Mouse (Mus musculus) MEL (cell line): ENCODE results near the gene Med27.

ENCODE experiments used
- CTCF ChIP-seq, 3 experiments: IDR thresholded peaks in 2 of 3; conservative IDR thresholded peaks in 1 of 3; 2 replicates each; pipeline ENCODE4 v1.5.1; 2011 to 2012; ENCODE audit warnings: low read length in 3 of 3, low read depth in 2 of 3, mild to moderate bottlenecking in 2 of 3, improper control_type of control experiment in 1 of 3, inconsistent platforms in 1 of 3, mixed read lengths in 1 of 3, moderate library complexity in 1 of 3; ENCODE audit not compliant: control insufficient read depth in 1 of 3, insufficient read depth in 1 of 3, poor library complexity in 1 of 3, severe bottlenecking in 1 of 3
- MAX ChIP-seq: IDR thresholded peaks from 2 replicates; pipeline ENCODE4 v1.6.1; 2011; ENCODE audit warnings: low read length, improper control_type of control experiment
- MAZ ChIP-seq: IDR thresholded peaks from 2 replicates; pipeline ENCODE4 v1.6.1; 2012; ENCODE audit warnings: low read depth, mild to moderate bottlenecking, inconsistent platforms, low read length, improper control_type of control experiment
- MYB ChIP-seq: IDR thresholded peaks from 2 replicates; pipeline ENCODE4 v1.6.1; 2011; ENCODE audit warnings: mild to moderate bottlenecking, low read depth, low read length, improper control_type of control experiment
- POLR2A ChIP-seq, 2 experiments: IDR thresholded peaks; 2 replicates each; pipeline ENCODE4 v1.6.1; 2011 to 2012; ENCODE audit warnings: low read length in 2 of 2, mild to moderate bottlenecking in 2 of 2, control low read depth in 1 of 2, improper control_type of control experiment in 1 of 2, low read depth in 1 of 2, moderate library complexity in 1 of 2; ENCODE audit not compliant: control insufficient read depth in 1 of 2, insufficient read depth in 1 of 2, poor library complexity in 1 of 2
- POLR2AphosphoS2 ChIP-seq: IDR thresholded peaks from 2 replicates; pipeline ENCODE4 v1.6.1; 2011; ENCODE audit warnings: low read length, improper control_type of control experiment
- RAD21 ChIP-seq: IDR thresholded peaks from 2 replicates; pipeline ENCODE4 v1.6.1; 2011; ENCODE audit warnings: mild to moderate bottlenecking, low read depth, low read length, improper control_type of control experiment
- RCOR1 ChIP-seq: IDR thresholded peaks from 2 replicates; pipeline ENCODE4 v1.6.1; 2012; ENCODE audit warnings: low read depth, mild to moderate bottlenecking, inconsistent platforms, low read length, improper control_type of control experiment
- TAL1 ChIP-seq: IDR thresholded peaks from 2 replicates; pipeline ENCODE4 v1.6.1; 2012; ENCODE audit warnings: mild to moderate bottlenecking, inconsistent platforms, low read length, moderate library complexity, mixed read lengths

DNA sequence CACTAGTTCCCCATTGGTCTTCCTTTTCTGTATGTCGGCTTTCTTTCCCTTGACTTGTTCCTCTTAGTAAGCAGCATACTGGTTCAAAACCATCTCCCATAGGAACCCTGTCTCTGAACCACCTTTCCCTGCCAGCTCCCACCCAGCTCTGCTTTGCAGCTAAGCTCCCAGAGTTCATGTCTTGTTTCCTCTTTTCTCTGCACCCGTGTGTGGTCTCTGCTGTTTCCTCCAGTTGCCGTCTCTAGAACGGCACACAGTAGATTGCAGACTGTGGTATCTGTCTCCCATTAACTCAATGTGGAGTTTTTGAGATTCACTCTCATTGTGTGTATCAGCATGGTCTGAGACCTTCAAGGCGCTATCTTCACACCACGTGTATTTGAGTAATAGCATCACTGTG, 71.9 kb downstream of the Med27 start:
- no peak for TF ChIP-seq POLR2A (IDR thresholded peaks at IDR 0.05; ENCODE audit: control insufficient read depth in 1 of 2, insufficient read depth in 1 of 2, low read depth in 1 of 2, low read length in 2 of 2, poor library complexity in 1 of 2)
- no peak for TF ChIP-seq TAL1
- no peak for TF ChIP-seq RAD21
- TF ChIP-seq POLR2AphosphoS2, result no peak
- no peak for TF ChIP-seq RCOR1
- no peak for TF ChIP-seq CTCF (IDR thresholded peaks at IDR 0.05 in 2 of 3, conservative IDR thresholded peaks at IDR 0.05 in 1 of 3; ENCODE audit: control insufficient read depth in 1 of 3, insufficient read depth in 1 of 3, low read depth in 2 of 3, low read length in 3 of 3, poor library complexity in 1 of 3, severe bottlenecking in 1 of 3)
- no peak for TF ChIP-seq MYB
- no peak for TF ChIP-seq MAX
- no peak for TF ChIP-seq MAZ
